Mouse (Mus musculus): ENCODE measurements at regions not wholly inside any gene's neighbourhood (a gene's known extent, or its start where the extent isn't known, plus 50 kb on each side); places are given as distances from the start of the nearest gene placed in this dataset.
"Not testable (repeated sequence)": the region's sequence is repeated elsewhere in the genome, so short reads cannot be mapped to it uniquely, and the experiment has no call there.

GRCm38 (mm10) chr17:49278973-49279727 lies 149.0 kb upstream of the Mocs1 start:
- DNase-seq (ENCODE audit: low spot score): peak; percentile 67

GRCm38 (mm10) chr17:49281344-49281743 lies 146.8 kb upstream of the Mocs1 start:
- no peak for DNase-seq (ENCODE audit: low spot score)

- no peak for DNase-seq (ENCODE audit: low spot score)
Measured at GRCm38 (mm10) chr17:49282498-49282897, 145.7 kb upstream of the Mocs1 start.

GRCm38 (mm10) chr17:49283491-49283890 lies 144.7 kb upstream of the Mocs1 start:
- DNase-seq (ENCODE audit: low spot score): no peak

- no peak for DNase-seq (ENCODE audit: low spot score)
Measured at GRCm38 (mm10) chr17:49291636-49292035, 136.5 kb upstream of the Mocs1 start.

- no peak for DNase-seq (ENCODE audit: low spot score)
Measured at GRCm38 (mm10) chr17:49304461-49304860, 123.7 kb upstream of the Mocs1 start.

- peak; percentile 49 for DNase-seq (ENCODE audit: low spot score)
Measured at GRCm38 (mm10) chr17:49305116-49305515, 123.0 kb upstream of the Mocs1 start.

GRCm38 (mm10) chr17:49309079-49309478 lies 119.1 kb upstream of the Mocs1 start:
- DNase-seq (ENCODE audit: low spot score): peak; percentile 55

GRCm38 (mm10) chr17:49314196-49314595 lies 114.0 kb upstream of the Mocs1 start:
- no peak for DNase-seq (ENCODE audit: low spot score)

- no peak for DNase-seq (ENCODE audit: low spot score)
Measured at GRCm38 (mm10) chr17:49327524-49327923, 100.6 kb upstream of the Mocs1 start.

- no peak for DNase-seq (ENCODE audit: low spot score)
Measured at GRCm38 (mm10) chr17:49335318-49335717, 92.8 kb upstream of the Mocs1 start.

GRCm38 (mm10) chr17:49337881-49338280 lies 90.3 kb upstream of the Mocs1 start:
- DNase-seq (ENCODE audit: low spot score): no peak

- no peak for DNase-seq (ENCODE audit: low spot score)
Measured at GRCm38 (mm10) chr17:49342636-49343035, 85.5 kb upstream of the Mocs1 start.

GRCm38 (mm10) chr17:49346701-49347100 lies 81.5 kb upstream of the Mocs1 start:
- no peak for DNase-seq (ENCODE audit: low spot score)

GRCm38 (mm10) chr17:49349328-49349727 lies 78.8 kb upstream of the Mocs1 start:
- DNase-seq (ENCODE audit: low spot score): no peak

- no peak for DNase-seq (ENCODE audit: low spot score)
Measured at GRCm38 (mm10) chr17:49359212-49359611, 69.0 kb upstream of the Mocs1 start.

- DNase-seq (ENCODE audit: low spot score): not testable (repeated sequence)
Measured at GRCm38 (mm10) chr17:49360251-49360650, 67.9 kb upstream of the Mocs1 start.

GRCm38 (mm10) chr17:49367791-49368190 lies 60.4 kb upstream of the Mocs1 start:
- no peak for DNase-seq (ENCODE audit: low spot score)

- DNase-seq (ENCODE audit: low spot score): no peak
Measured at GRCm38 (mm10) chr17:49368476-49369269, 59.5 kb upstream of the Mocs1 start.

- DNase-seq (ENCODE audit: low spot score): no peak
Measured at GRCm38 (mm10) chr17:49377626-49378025, 50.5 kb upstream of the Mocs1 start.
